Comparison of ENCODE assay signal across 8 mouse cellular contexts in genomic region chrX:20688068-20688547, GRCm38 (mm10). TPM values are rescaled to one million over a fixed set of nuclear protein-coding genes. Genes with fewer than 3 reads are reported as not detected.
DNase-seq lines count a peak whose midpoint lies in the region; ATAC-seq lines count a peak whose summit lies in the region.

No protein-coding gene starts in this region.

- H3K4me3 ChIP-seq in brown adipose tissue, adult 24 weeks (ENCODE audit: insufficient read depth, low read depth, low read length), result peak overlapping the region; percentile 97
- peak overlapping the region; percentile 65 to 80 for H3K4me3 ChIP-seq in heart, embryonic 14.5 days (ENCODE audit: control insufficient read depth in 1 of 2, insufficient read depth in 1 of 2, low read depth in 1 of 2, low read length in 2 of 2)
- H3K4me3 ChIP-seq in liver, embryonic 12.5 days, result peak overlapping the region; percentile 81

- H3K36me3 ChIP-seq in heart, embryonic 14.5 days (ENCODE audit: control insufficient read depth, insufficient read depth, low read length), result peaks cover 22% of the 10 kb centered on the region
- H3K36me3 ChIP-seq in liver, embryonic 12.5 days, result peaks cover 28% of the 10 kb centered on the region
- H3K36me3 ChIP-seq in splenic B cell, adult 2 months (ENCODE audit: control insufficient read depth, insufficient read depth, low read length, poor library complexity, severe bottlenecking), result no peaks in the 10 kb centered on the region

- peak; percentile 67 for ATAC-seq in CD4-positive, CD25-positive, alpha-beta regulatory T cell, adult 4 months
- peak; percentile 89 for ATAC-seq in heart, embryonic 14.5 days (ENCODE audit: insufficient number of reproducible peaks, insufficient read depth, low FRiP score, low read depth)
- ATAC-seq in liver, embryonic 12.5 days, result peak; percentile 87

- peaks cover 5% of the 10 kb centered on the region for H3K4me1 ChIP-seq in brown adipose tissue, adult 24 weeks (ENCODE audit: control insufficient read depth, insufficient read depth, insufficient read length, low read length)
- peaks cover 0 to 11% of the 10 kb centered on the region in 2 experiments; a peak in 2 of 4 replicates for H3K4me1 ChIP-seq in heart, embryonic 14.5 days (ENCODE audit: control insufficient read depth in 2 of 2, insufficient read depth in 2 of 2, low read length in 2 of 2)
- peaks cover 18% of the 10 kb centered on the region for H3K4me1 ChIP-seq in liver, embryonic 12.5 days

- H3K9ac ChIP-seq in heart, embryonic 14.5 days (ENCODE audit: low read length), result peak overlapping the region; percentile 94
- peak overlapping the region; percentile 91 for H3K9ac ChIP-seq in liver, embryonic 12.5 days

- no peaks in the 10 kb centered on the region for H3K9me3 ChIP-seq in heart, embryonic 14.5 days (ENCODE audit: control insufficient read depth, low read length)
- no peaks in the 10 kb centered on the region for H3K9me3 ChIP-seq in liver, embryonic 12.5 days (replicated peaks)

- peak; percentile 45 for DNase-seq in fibroblast of lung, adult 2 months (ENCODE audit: low read depth)
- peak; percentile 89 for DNase-seq in kidney, postnatal 14 days
- DNase-seq in naive thymus-derived CD4-positive, alpha-beta T cell, adult 2 months (ENCODE audit: low read depth), result peak; percentile 87
- peak; percentile 85 for DNase-seq in splenic B cell, adult 2 months (ENCODE audit: low read depth, low spot score)

- peak overlapping the region; percentile 76 for H3K4me2 ChIP-seq in heart, embryonic 14.5 days (ENCODE audit: low read length)
- peak overlapping the region; percentile 77 for H3K4me2 ChIP-seq in liver, embryonic 12.5 days

- no peaks in the 10 kb centered on the region for H3K27me3 ChIP-seq in heart, embryonic 14.5 days (ENCODE audit: control insufficient read depth, insufficient read depth, low read length)
- H3K27me3 ChIP-seq in liver, embryonic 12.5 days (replicated peaks), result no peaks in the 10 kb centered on the region
- H3K27me3 ChIP-seq in splenic B cell, adult 2 months (ENCODE audit: control insufficient read depth, insufficient read depth, low read length, poor library complexity, severe bottlenecking), result no peaks in the 10 kb centered on the region

- 12% methylated on average over 33 of the region's 33 CpGs for WGBS in heart, embryonic 14.5 days
- WGBS in liver, embryonic 12.5 days (ENCODE audit: insufficient replicate concordance), result 14% methylated on average over 31 of the region's 33 CpGs

- peak overlapping the region; percentile 88 for H3K27ac ChIP-seq in brown adipose tissue, adult 24 weeks (replicated peaks; ENCODE audit: low read depth, low read length)
- peak overlapping the region; percentile 97 to 98 for H3K27ac ChIP-seq in heart, embryonic 14.5 days (replicated peaks in 1 of 2; ENCODE audit: control insufficient read depth in 1 of 2, insufficient read depth in 1 of 2, low read depth in 2 of 2, low read length in 2 of 2)
- H3K27ac ChIP-seq in liver, embryonic 12.5 days, result peak overlapping the region; percentile 94

RNA-seq across cellular contexts. Expression of gene Cdk16, which starts 0.4 kb away (rescaled TPM):
- polyA plus RNA-seq in CD4-positive, CD25-positive, alpha-beta regulatory T cell, adult 4 months (2017; shearing (Covaris generic)), result 10 to 100 TPM; 10.3 to 11.1 TPM
- polyA plus RNA-seq in brown adipose tissue, adult 24 weeks (2012; ENCODE audit: insufficient read depth, insufficient read length, missing spikeins), result 134 and 135 TPM in 2 replicates
- 71.3 and 85.2 TPM in 2 replicates for polyA plus RNA-seq in heart, embryonic 14.5 days (2014; fragmentation: Nextera tagmentation; extraction: Ambion mirVana)
- 64.9 and 66.2 TPM in 2 replicates for polyA plus RNA-seq in liver, embryonic 12.5 days (2016; fragmentation: Nextera tagmentation; extraction: Ambion mirVana)

RNA-seq across cellular contexts. Expression of gene Usp11, which starts 15.6 kb away (rescaled TPM):
- polyA plus RNA-seq in CD4-positive, CD25-positive, alpha-beta regulatory T cell, adult 4 months (2017; shearing (Covaris generic)), result 10 to 100 TPM; 17.7 to 21.0 TPM
- polyA plus RNA-seq in brown adipose tissue, adult 24 weeks (2012; ENCODE audit: insufficient read depth, insufficient read length, missing spikeins), result 1.5 and 1.8 TPM in 2 replicates
- polyA plus RNA-seq in heart, embryonic 14.5 days (2014; fragmentation: Nextera tagmentation; extraction: Ambion mirVana), result 33.6 and 34.5 TPM in 2 replicates
- 13.7 and 14.2 TPM in 2 replicates for polyA plus RNA-seq in liver, embryonic 12.5 days (2016; fragmentation: Nextera tagmentation; extraction: Ambion mirVana)

RNA-seq across cellular contexts. Expression of gene Uba1, which starts 30.0 kb away (rescaled TPM):
- polyA plus RNA-seq in CD4-positive, CD25-positive, alpha-beta regulatory T cell, adult 4 months (2017; shearing (Covaris generic)), result 100 to 1,000 TPM; 112 to 149 TPM
- 125 and 140 TPM in 2 replicates for polyA plus RNA-seq in brown adipose tissue, adult 24 weeks (2012; ENCODE audit: insufficient read depth, insufficient read length, missing spikeins)
- 143 and 144 TPM in 2 replicates for polyA plus RNA-seq in heart, embryonic 14.5 days (2014; fragmentation: Nextera tagmentation; extraction: Ambion mirVana)
- 170 and 172 TPM in 2 replicates for polyA plus RNA-seq in liver, embryonic 12.5 days (2016; fragmentation: Nextera tagmentation; extraction: Ambion mirVana)

Comparison
In these comparisons a context has a peak if more than half of its experiments do, and no peak if none do; other contexts are left out.
1. Peak in every context shown above with its lines: DNase-seq, ATAC-seq, H3K4me3 ChIP-seq and H3K27ac ChIP-seq.